Mouse (Mus musculus) thymus, postnatal 25 days (tissue): ENCODE data around the gene Olfr77.

Experiments
- DNase-seq: peaks from one replicate; pipeline ENCODE4 v3.0.0; 2022

Gene Olfr77

GRCm38 (mm10) chr9:19916565-19916964 is at the start of gene Olfr77:
Gene Olfr77, plus strand, starts transcription at chr9:19916865.
- DNase-seq: no peak

DNA sequence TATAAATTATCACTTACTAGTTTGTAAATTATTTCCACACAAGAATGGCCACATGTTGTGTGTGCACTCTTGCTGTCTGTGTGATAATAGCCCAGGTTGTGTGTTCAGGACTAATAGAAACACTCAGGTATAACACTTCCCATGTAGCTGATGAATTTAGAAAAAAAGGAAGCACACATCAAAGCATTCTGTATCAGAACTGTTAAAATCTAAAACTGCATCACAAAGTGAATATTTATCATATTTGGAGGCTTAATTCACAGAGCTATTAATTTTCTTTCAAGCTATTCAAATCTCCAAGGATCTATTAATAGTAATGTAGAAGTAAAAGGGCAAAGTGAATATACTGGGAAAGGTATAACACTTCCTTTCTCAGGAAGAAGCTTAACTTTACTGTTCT is 28.8 kb upstream of the Olfr77 start, which contains the start of gene Olfr862:
Olfr862 (minus strand) TSS at position 101 of the 400 bp plus-strand sequence.
- no peak for DNase-seq

DNA sequence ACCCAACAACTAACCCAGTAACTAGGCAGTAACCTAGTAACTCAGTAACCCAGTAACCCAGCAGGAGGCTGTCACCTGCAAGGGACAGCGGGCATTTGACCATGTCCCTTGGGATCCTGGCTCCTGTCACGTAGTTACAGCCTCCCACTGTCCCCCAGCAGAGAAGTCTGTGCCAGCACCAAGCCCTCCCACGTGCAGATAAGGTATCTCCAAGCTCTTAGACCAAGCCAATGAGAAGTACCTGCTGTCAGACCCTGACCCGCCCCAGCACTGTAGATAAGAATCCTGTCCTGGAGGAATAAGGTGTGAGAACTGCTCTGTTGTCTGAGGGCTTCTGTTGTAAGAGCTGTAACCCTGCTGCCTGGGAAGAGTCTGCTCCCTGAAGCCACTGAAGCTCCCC is 5.5 kb upstream of the Olfr77 start:
- no peak for DNase-seq
